Mouse (Mus musculus) right cerebral cortex, postnatal 4 days (tissue): ENCODE data around the gene Tbc1d13.

ENCODE experiments used
- DNase-seq: peaks from one replicate; pipeline ENCODE4 v3.0.0-alpha.2; 2022

Gene Tbc1d13

DNA sequence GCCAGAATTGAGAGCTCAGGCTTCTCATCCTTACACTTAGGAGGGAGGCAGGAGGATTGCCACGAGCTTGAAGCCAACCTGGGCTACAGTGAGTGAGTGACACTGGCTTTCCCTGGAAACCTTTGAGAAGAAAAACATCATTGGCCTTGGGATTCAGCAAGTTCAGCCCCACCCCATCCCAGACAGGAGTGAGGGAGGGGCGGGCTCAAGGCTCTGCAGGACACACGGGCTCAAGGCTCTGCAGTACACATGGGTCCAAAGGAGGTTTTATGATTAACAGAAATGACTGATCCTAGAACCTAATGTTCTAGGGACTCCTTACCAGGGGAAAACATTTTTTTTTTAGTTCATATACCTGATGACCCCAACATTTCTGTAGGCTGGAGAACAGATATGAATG is 50.2 kb downstream of the Tbc1d13 start:
- no peak for DNase-seq

GRCm38 (mm10) chr2:30185276-30185675 is 51.7 kb downstream of the Tbc1d13 start:
- DNase-seq = no peak

DNA sequence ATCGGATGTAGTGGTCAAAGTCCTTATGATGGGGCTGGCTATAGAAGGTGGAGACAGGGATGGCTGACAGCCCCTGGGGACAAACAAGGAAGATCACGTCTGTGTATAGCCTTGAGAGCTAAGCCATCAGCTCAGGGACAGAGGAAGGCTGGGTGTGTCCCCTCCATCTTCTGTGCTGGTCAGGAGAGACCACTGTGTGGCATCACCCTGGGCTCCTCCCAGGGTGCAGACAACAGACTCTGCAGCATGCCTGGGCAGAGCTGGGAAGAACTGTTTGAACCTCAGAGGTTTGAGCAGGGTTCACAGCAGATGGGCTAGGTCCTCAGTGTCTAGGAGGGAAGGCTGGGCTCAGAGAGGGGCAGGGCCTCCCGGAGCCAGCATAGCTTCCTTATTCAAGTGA is 52.1 kb downstream of the Tbc1d13 start:
- DNase-seq = no peak

DNA sequence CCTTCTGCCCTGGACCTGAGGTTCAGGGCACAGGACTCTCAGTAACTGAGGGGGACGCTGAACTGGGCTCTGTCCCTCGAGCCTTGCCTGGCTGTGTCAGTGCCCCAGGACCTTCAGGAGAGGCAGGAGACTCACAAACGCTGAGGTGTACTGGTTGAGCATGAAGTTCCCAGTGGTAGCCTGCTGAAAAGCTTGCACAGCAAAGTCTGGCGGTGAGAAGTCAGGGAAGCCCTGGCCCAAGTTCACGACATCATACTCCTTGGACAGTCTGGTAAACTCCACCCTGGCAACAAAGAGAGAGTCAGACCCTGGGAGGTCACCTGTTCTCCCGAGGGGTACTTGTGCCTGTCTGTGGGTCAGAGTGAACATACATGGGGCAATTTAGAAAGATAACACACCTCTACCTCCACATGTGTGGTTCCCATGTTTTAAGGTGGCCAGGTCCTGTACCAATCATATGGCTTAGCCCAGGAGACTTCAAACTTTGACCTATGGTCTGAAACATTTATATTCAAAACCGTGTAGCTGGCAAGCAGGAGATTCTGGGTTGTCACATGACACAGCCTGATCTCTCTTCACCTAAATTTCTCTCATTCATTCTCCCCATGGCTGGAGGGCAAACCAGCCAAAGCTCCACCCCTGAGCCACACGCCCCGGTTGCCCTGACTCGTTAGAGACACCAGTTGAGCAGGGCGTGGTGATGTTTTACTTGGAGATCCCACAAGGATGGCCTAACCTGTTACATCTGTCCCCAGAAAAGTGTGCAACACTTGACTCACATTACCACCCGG is 58.4 kb downstream of the Tbc1d13 start:
- DNase-seq = no peak

DNA sequence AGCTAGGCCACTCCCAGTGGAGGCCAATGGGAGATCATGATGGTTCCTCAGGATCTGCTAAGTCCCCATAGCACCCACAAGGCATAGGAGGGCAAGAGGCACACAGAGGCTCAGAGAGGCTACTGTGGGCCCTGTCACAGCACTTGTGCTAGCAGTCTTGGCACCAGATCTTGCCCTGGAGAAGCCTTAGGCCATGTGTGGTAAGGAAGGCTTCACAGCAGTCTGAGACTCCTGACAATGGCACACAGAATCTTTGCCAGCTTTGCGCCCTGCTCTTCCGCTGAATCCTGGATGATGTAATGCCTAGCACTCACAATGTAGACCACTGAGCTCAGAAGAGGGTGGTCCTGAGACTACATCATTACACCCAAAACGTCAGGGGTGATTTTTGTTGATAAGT is 61.1 kb downstream of the Tbc1d13 start:
- no peak for DNase-seq

DNA sequence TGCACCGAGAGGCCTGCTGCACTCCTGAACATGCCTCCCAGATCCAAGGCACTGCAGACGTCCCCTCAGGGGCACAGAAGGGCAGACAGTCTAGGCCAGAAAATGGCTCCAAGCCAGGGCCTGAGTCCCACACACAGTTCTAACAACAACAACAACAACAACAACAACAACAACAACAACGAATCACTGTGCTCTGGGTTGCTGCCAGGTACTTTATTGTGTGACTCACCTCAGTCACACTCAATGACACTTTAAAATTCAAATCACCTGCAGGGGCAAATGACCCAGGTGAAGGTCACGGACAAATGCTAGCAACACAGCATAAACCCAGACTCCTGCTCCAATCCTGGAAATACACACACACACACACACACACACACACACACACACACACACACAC is 64.5 kb downstream of the Tbc1d13 start:
- no peak for DNase-seq

DNA sequence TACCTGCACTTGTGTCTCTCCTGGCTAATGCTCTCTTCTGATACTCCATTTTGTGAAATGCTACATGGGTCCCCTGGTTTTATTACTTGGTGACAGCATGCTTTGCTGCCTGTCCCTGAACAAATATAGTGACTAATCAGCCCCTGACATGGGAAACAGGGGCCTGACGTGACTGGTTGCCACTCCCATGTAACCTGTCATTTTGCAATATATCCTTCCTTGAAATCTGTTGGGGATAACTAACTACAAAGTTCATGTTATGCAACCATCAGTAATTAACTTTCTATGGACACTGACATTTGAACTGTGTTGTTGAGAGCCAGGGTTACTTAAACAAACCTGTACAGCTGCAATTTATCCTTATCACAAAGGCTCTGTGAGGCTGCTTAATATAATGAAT is 66.4 kb downstream of the Tbc1d13 start:
- DNase-seq = no peak

DNA sequence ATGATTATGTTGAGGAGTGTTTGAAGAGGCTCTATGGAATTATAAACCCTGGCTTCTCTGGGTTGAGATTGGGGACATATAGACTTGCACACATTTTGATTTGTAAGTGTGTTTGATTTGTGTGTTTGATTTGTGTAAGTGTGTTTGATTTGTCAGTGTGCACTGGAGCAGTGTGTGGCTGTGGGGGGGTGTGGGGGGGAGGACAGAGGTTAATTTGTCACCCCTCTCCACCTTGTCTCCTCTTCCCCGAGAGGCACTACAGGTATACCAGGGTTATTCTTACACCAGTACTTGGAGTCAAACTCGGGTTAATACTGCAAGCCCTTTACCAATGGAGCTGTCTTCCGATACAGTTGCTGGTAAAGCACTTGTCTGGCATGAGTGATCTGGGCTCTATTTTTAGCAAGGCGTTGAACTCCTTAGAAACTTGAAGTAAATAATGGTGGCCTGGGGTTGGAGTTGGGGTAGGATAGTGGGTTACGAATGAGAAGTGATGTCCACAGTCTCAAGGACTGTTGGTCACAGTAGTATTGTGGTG is 66.9 kb downstream of the Tbc1d13 start:
- DNase-seq = no peak
